8 mouse cellular contexts compared by ENCODE assay signal in genomic region chr17:6948769-6949228, GRCm38 (mm10). TPM values are rescaled to one million over a fixed set of nuclear protein-coding genes. Genes with fewer than 3 reads are reported as not detected.
DNase-seq lines count a peak whose midpoint lies in the region; ATAC-seq lines count a peak whose summit lies in the region.
"Not testable (repeated sequence)": the region's sequence is repeated elsewhere in the genome, so short reads cannot be mapped to it uniquely, and the experiment has no call there.
"Had no signal": no experiment of that assay in that cellular context is flagged by ENCODE, and none has a peak within 500 bp of the region (broad histone marks: within the 10 kb centered on the region; RNA-seq: fewer than 3 reads in every experiment).

No protein-coding gene starts in this region.

- not testable (repeated sequence) for H3K27ac ChIP-seq in forebrain, embryonic 11.5 days (ENCODE audit: low read depth, low read length)
- H3K27ac ChIP-seq in heart, embryonic 14.5 days (replicated peaks in 1 of 2; ENCODE audit: control insufficient read depth in 1 of 2, insufficient read depth in 1 of 2, low read depth in 2 of 2, low read length in 2 of 2) = peak overlapping the region; percentile 88 to 90
- H3K27ac ChIP-seq in intestine, embryonic 16.5 days (ENCODE audit: low read length) = peak overlapping the region; percentile 87
- H3K27ac ChIP-seq in limb, embryonic 15.5 days = peak overlapping the region; percentile 93
- peak overlapping the region; percentile 88 for H3K27ac ChIP-seq in neural tube, embryonic 15.5 days (replicated peaks)

- H3K9me3 ChIP-seq in forebrain, embryonic 11.5 days (ENCODE audit: control insufficient read depth, low read length); heart, embryonic 14.5 days (ENCODE audit: control insufficient read depth, low read length); intestine, embryonic 16.5 days (ENCODE audit: control insufficient read depth, low read length); limb, embryonic 15.5 days; neural tube, embryonic 15.5 days (replicated peaks): not testable (repeated sequence)

- peak overlapping the region; percentile 46 for H3K4me3 ChIP-seq in forebrain, embryonic 11.5 days (ENCODE audit: low read depth, low read length)
- peak overlapping the region; percentile 58 to 73 for H3K4me3 ChIP-seq in heart, embryonic 14.5 days (ENCODE audit: control insufficient read depth in 1 of 2, insufficient read depth in 1 of 2, low read depth in 1 of 2, low read length in 2 of 2)
- peak overlapping the region; percentile 58 for H3K4me3 ChIP-seq in intestine, embryonic 16.5 days (ENCODE audit: low read length)
- H3K4me3 ChIP-seq in limb, embryonic 15.5 days = peak overlapping the region; percentile 57
- peak overlapping the region; percentile 58 for H3K4me3 ChIP-seq in neural tube, embryonic 15.5 days (replicated peaks)

- not testable (repeated sequence) for ATAC-seq in forebrain, embryonic 11.5 days (replicated peaks; ENCODE audit: low FRiP score); heart, embryonic 14.5 days (ENCODE audit: insufficient number of reproducible peaks, insufficient read depth, low FRiP score, low read depth); limb, embryonic 15.5 days (ENCODE audit: insufficient number of reproducible peaks, low FRiP score, low TSS enrichment, low read depth); neural tube, embryonic 15.5 days (ENCODE audit: low FRiP score)
- peak; percentile 45 for ATAC-seq in intestine, embryonic 16.5 days
- ATAC-seq in megakaryocyte progenitor cell, adult 5-6 weeks (replicated peaks; ENCODE audit: poor library complexity) = peak; percentile 11

- peak overlapping the region; percentile 50 for H3K4me2 ChIP-seq in forebrain, embryonic 11.5 days (ENCODE audit: low read depth, low read length, severe bottlenecking)
- peak overlapping the region; percentile 68 for H3K4me2 ChIP-seq in heart, embryonic 14.5 days (ENCODE audit: low read length)
- H3K4me2 ChIP-seq in intestine, embryonic 16.5 days (ENCODE audit: low read depth, low read length) = peak overlapping the region; percentile 55
- H3K4me2 ChIP-seq in limb, embryonic 15.5 days = peak overlapping the region; percentile 53
- peak overlapping the region; percentile 67 for H3K4me2 ChIP-seq in neural tube, embryonic 15.5 days

- not testable (repeated sequence) for H3K27me3 ChIP-seq in forebrain, embryonic 11.5 days (ENCODE audit: control insufficient read depth, insufficient read depth, low read length); heart, embryonic 14.5 days (ENCODE audit: control insufficient read depth, insufficient read depth, low read length); intestine, embryonic 16.5 days (replicated peaks; ENCODE audit: control insufficient read depth, insufficient read depth, low read length); limb, embryonic 15.5 days; neural tube, embryonic 15.5 days (replicated peaks)

- DNase-seq in brain, adult 2 months (ENCODE audit: low read depth, low spot score) = peak; percentile 35
- DNase-seq in forebrain, embryonic 11.5 days (ENCODE audit: low spot score) = not testable (repeated sequence)

- 18% methylated on average over 9 of the region's 9 CpGs for WGBS in forebrain, embryonic 11.5 days
- WGBS in heart, embryonic 14.5 days = 10% methylated on average over 9 of the region's 9 CpGs
- 6% methylated on average over 9 of the region's 9 CpGs for WGBS in intestine, embryonic 16.5 days
- 3% methylated on average over 9 of the region's 9 CpGs for WGBS in limb, embryonic 15.5 days
- WGBS in neural tube, embryonic 15.5 days = 12% methylated on average over 9 of the region's 9 CpGs

- not testable (repeated sequence) for H3K36me3 ChIP-seq in forebrain, embryonic 11.5 days (ENCODE audit: control insufficient read depth, insufficient read depth, low read length); heart, embryonic 14.5 days (ENCODE audit: control insufficient read depth, insufficient read depth, low read length); intestine, embryonic 16.5 days (ENCODE audit: control insufficient read depth, insufficient read depth, low read length); limb, embryonic 15.5 days; neural tube, embryonic 15.5 days

- not testable (repeated sequence) for H3K4me1 ChIP-seq in forebrain, embryonic 11.5 days (replicated peaks; ENCODE audit: control insufficient read depth, insufficient read depth, low read length); heart, embryonic 14.5 days (ENCODE audit: control insufficient read depth in 2 of 2, insufficient read depth in 2 of 2, low read length in 2 of 2); intestine, embryonic 16.5 days (ENCODE audit: control insufficient read depth, insufficient read depth, low read length); limb, embryonic 15.5 days; neural tube, embryonic 15.5 days

- peak overlapping the region; percentile 55 for H3K9ac ChIP-seq in forebrain, embryonic 11.5 days (ENCODE audit: low read length)
- peak overlapping the region; percentile 70 for H3K9ac ChIP-seq in heart, embryonic 14.5 days (ENCODE audit: low read length)
- peak overlapping the region; percentile 67 for H3K9ac ChIP-seq in intestine, embryonic 16.5 days (ENCODE audit: low read depth, low read length)
- peak overlapping the region; percentile 39; the same call in 1 of the 2 replicates for H3K9ac ChIP-seq in limb, embryonic 15.5 days
- peak overlapping the region; percentile 57 for H3K9ac ChIP-seq in neural tube, embryonic 15.5 days (replicated peaks)

RNA-seq across cellular contexts. Expression of gene Rsph3b, which starts 0.3 kb away (rescaled TPM):
- 43.5 and 48.5 TPM in 2 replicates for polyA plus RNA-seq in forebrain, embryonic 11.5 days (2014; fragmentation: Nextera tagmentation; extraction: Ambion mirVana)
- polyA plus RNA-seq in heart, embryonic 14.5 days (2014; fragmentation: Nextera tagmentation; extraction: Ambion mirVana) = 77.2 and 79.7 TPM in 2 replicates
- polyA plus RNA-seq in intestine, embryonic 16.5 days (2015; fragmentation: Nextera tagmentation; extraction: Ambion mirVana) = 47.5 and 47.9 TPM in 2 replicates
- 35.7 and 42.1 TPM in 2 replicates for polyA plus RNA-seq in limb, embryonic 15.5 days (2015; fragmentation: Nextera tagmentation; extraction: Ambion mirVana)
- 30.8 and 30.9 TPM in 2 replicates for total RNA-seq in megakaryocyte progenitor cell, adult 5-6 weeks (2015)
- 33.0 and 39.2 TPM in 2 replicates for total RNA-seq in megakaryocyte progenitor cell, adult 5-6 weeks (2017)
- 56.4 and 57.7 TPM in 2 replicates for polyA plus RNA-seq in neural tube, embryonic 15.5 days (2015; fragmentation: Nextera tagmentation; extraction: Ambion mirVana)

RNA-seq across cellular contexts. Expression of gene Tagap1, which starts 12.2 kb away (rescaled TPM):
- polyA plus RNA-seq in forebrain, embryonic 11.5 days (2014; fragmentation: Nextera tagmentation; extraction: Ambion mirVana) = 58.2 and 63.7 TPM in 2 replicates
- polyA plus RNA-seq in heart, embryonic 14.5 days (2014; fragmentation: Nextera tagmentation; extraction: Ambion mirVana) = 34.1 and 36.1 TPM in 2 replicates
- polyA plus RNA-seq in intestine, embryonic 16.5 days (2015; fragmentation: Nextera tagmentation; extraction: Ambion mirVana) = 29.7 and 37.8 TPM in 2 replicates
- 40.2 and 44.6 TPM in 2 replicates for polyA plus RNA-seq in limb, embryonic 15.5 days (2015; fragmentation: Nextera tagmentation; extraction: Ambion mirVana)
- total RNA-seq in megakaryocyte progenitor cell, adult 5-6 weeks (2015) = 45.2 and 58.1 TPM in 2 replicates
- total RNA-seq in megakaryocyte progenitor cell, adult 5-6 weeks (2017) = 34.9 and 46.6 TPM in 2 replicates
- polyA plus RNA-seq in neural tube, embryonic 15.5 days (2015; fragmentation: Nextera tagmentation; extraction: Ambion mirVana) = 54.5 and 55.6 TPM in 2 replicates

RNA-seq across cellular contexts. Expression of gene Rnaset2b, which starts 21.6 kb away (rescaled TPM):
- polyA plus RNA-seq in forebrain, embryonic 11.5 days (2014; fragmentation: Nextera tagmentation; extraction: Ambion mirVana) = 95.8 and 118 TPM in 2 replicates
- 275 and 304 TPM in 2 replicates for polyA plus RNA-seq in heart, embryonic 14.5 days (2014; fragmentation: Nextera tagmentation; extraction: Ambion mirVana)
- 265 and 286 TPM in 2 replicates for polyA plus RNA-seq in intestine, embryonic 16.5 days (2015; fragmentation: Nextera tagmentation; extraction: Ambion mirVana)
- polyA plus RNA-seq in limb, embryonic 15.5 days (2015; fragmentation: Nextera tagmentation; extraction: Ambion mirVana) = 171 and 190 TPM in 2 replicates
- total RNA-seq in megakaryocyte progenitor cell, adult 5-6 weeks (2015) = 863 and 899 TPM in 2 replicates
- 903 and 1,046 TPM in 2 replicates for total RNA-seq in megakaryocyte progenitor cell, adult 5-6 weeks (2017)
- 87.4 and 127 TPM in 2 replicates for polyA plus RNA-seq in neural tube, embryonic 15.5 days (2015; fragmentation: Nextera tagmentation; extraction: Ambion mirVana)

RNA-seq across cellular contexts. Expression of gene Gm49721, which starts 29.9 kb away (rescaled TPM):
- 0.40 TPM in 1 of 2 replicates, not detected in the other for polyA plus RNA-seq in forebrain, embryonic 11.5 days (2014; fragmentation: Nextera tagmentation; extraction: Ambion mirVana)
- polyA plus RNA-seq in heart, embryonic 14.5 days (2014; fragmentation: Nextera tagmentation; extraction: Ambion mirVana) = 0.11 TPM in 1 of 2 replicates, not detected in the other
- polyA plus RNA-seq in intestine, embryonic 16.5 days (2015; fragmentation: Nextera tagmentation; extraction: Ambion mirVana) = not detected in 2 replicates
- 0.41 TPM in 1 of 2 replicates, not detected in the other for polyA plus RNA-seq in limb, embryonic 15.5 days (2015; fragmentation: Nextera tagmentation; extraction: Ambion mirVana)
- total RNA-seq in megakaryocyte progenitor cell, adult 5-6 weeks (2015) = not detected in 2 replicates
- not detected in 2 replicates for total RNA-seq in megakaryocyte progenitor cell, adult 5-6 weeks (2017)
- polyA plus RNA-seq in neural tube, embryonic 15.5 days (2015; fragmentation: Nextera tagmentation; extraction: Ambion mirVana) = 0.23 and 0.28 TPM in 2 replicates
- total RNA-seq: heart, adult 18-20 months had no signal
